Mouse (Mus musculus): ENCODE measurements around the gene Amh.

- no peak for TF ChIP-seq TAL1 (IDR thresholded peaks at IDR 0.05; ENCODE audit: low read length)
- TF ChIP-seq GATA1 (IDR thresholded peaks at IDR 0.05; ENCODE audit: low read length), result no peak
These were observed 31.2 kb upstream of the Amh start for GRCm38 (mm10) chr10:80773816-80774215.

All from erythroblast, embryonic 14.5 days (primary cell).